Mouse (Mus musculus): ENCODE data around the gene Cep152. TPM values are rescaled to one million over a fixed set of nuclear protein-coding genes. Genes with fewer than 3 reads are reported as not detected.

Gene Cep152
- total and polyA plus RNA-seq, 3 experiments = 0.51 to 1.4 (median 1.4) TPM

GRCm38 (mm10) chr2:125602970-125603369 is 21.9 kb downstream of the Cep152 start:
- no peak for TF ChIP-seq EP300 (IDR thresholded peaks at IDR 0.05; ENCODE audit: insufficient read depth, low read depth, low read length)
- no peak for TF ChIP-seq POLR2A (IDR thresholded peaks at IDR 0.05; ENCODE audit: insufficient read depth, low read depth, low read length)
- no peak for TF ChIP-seq CTCF (IDR thresholded peaks at IDR 0.05)
- Histone ChIP-seq H3K79me2 (replicated peaks; ENCODE audit: control insufficient read depth, insufficient read depth, low read length) (no peaks in the 10 kb centered on the region), H3K4me1 (ENCODE audit: control insufficient read depth, insufficient read depth, low read length) (peaks cover 2% of the 10 kb centered on the region; the same call in 1 of the 2 replicates), H3K4me3 (no peak overlapping the region), H3K27me3 (ENCODE audit: control insufficient read depth, insufficient read depth, low read length) (no peaks in the 10 kb centered on the region), H3K27ac (no peak overlapping the region), H3K9ac (ENCODE audit: low read depth, low read length) (no peak overlapping the region), H3K36me3 (ENCODE audit: control insufficient read depth, insufficient read depth, low read length) (no peaks in the 10 kb centered on the region)
- WGBS = 93% methylated on average over 3 of the region's 3 CpGs
- DNase-seq = no peak
- intact Hi-C loops (cut with DNase I) = loop anchor here (5.0 kb wide), 1 partner anchor 151 kb away; no protein-coding TSS in a partner anchor

DNA sequence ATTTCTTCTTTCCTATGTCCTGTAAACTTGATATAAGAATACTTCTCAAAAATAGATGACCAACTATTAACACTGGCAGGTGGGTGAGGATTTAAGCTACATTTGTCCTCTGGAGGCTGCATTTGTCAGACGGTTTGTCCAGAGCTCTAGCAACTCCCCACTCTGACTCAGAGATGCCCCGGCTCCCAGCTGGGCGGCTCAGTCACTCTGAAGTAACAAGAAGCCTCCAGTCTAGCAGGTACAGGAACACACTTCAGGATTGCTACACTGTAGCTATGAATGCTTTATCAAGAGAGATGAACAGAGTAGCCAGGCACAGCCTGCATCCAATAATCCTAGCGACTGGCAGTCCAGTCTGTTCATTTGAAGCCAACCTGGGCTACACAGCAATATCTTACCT is 26.0 kb downstream of the Cep152 start:
- H3K4me3 ChIP-seq = no peak overlapping the region
- no peaks in the 10 kb centered on the region for H3K79me2 ChIP-seq (replicated peaks; ENCODE audit: control insufficient read depth, insufficient read depth, low read length)
- H3K27me3 ChIP-seq (ENCODE audit: control insufficient read depth, insufficient read depth, low read length) = no peaks in the 10 kb centered on the region
- TF ChIP-seq CTCF (IDR thresholded peaks at IDR 0.05) = no peak
- TF ChIP-seq POLR2A (IDR thresholded peaks at IDR 0.05; ENCODE audit: insufficient read depth, low read depth, low read length) = no peak
- no peak for TF ChIP-seq EP300 (IDR thresholded peaks at IDR 0.05; ENCODE audit: insufficient read depth, low read depth, low read length)
- no peak overlapping the region for H3K27ac ChIP-seq
- no peak overlapping the region for H3K9ac ChIP-seq (ENCODE audit: low read depth, low read length)
- intact Hi-C loops (cut with DNase I) = no loop called here
- 82% methylated on average over 4 of the region's 4 CpGs for WGBS
- no peaks in the 10 kb centered on the region for H3K4me1 ChIP-seq (ENCODE audit: control insufficient read depth, insufficient read depth, low read length)
- H3K36me3 ChIP-seq (ENCODE audit: control insufficient read depth, insufficient read depth, low read length) = no peaks in the 10 kb centered on the region
- DNase-seq = no peak

- DNase-seq = no peak
- Histone ChIP-seq H3K4me1 (ENCODE audit: control insufficient read depth, insufficient read depth, low read length) (no peaks in the 10 kb centered on the region), H3K79me2 (replicated peaks; ENCODE audit: control insufficient read depth, insufficient read depth, low read length) (no peaks in the 10 kb centered on the region), H3K4me3 (no peak overlapping the region), H3K27me3 (ENCODE audit: control insufficient read depth, insufficient read depth, low read length) (no peaks in the 10 kb centered on the region), H3K27ac (no peak overlapping the region), H3K9ac (ENCODE audit: low read depth, low read length) (no peak overlapping the region), H3K36me3 (ENCODE audit: control insufficient read depth, insufficient read depth, low read length) (no peaks in the 10 kb centered on the region)
- intact Hi-C loops (cut with DNase I) = no loop called here
- no peak for TF ChIP-seq EP300 (IDR thresholded peaks at IDR 0.05; ENCODE audit: insufficient read depth, low read depth, low read length)
- TF ChIP-seq CTCF (IDR thresholded peaks at IDR 0.05) = no peak
- no peak for TF ChIP-seq POLR2A (IDR thresholded peaks at IDR 0.05; ENCODE audit: insufficient read depth, low read depth, low read length)
- 76% methylated on average over 6 of the region's 6 CpGs for WGBS
Measured at GRCm38 (mm10) chr2:125598251-125598650, 26.7 kb downstream of the Cep152 start.

- Histone ChIP-seq H3K4me3 (no peak overlapping the region), H3K36me3 (ENCODE audit: control insufficient read depth, insufficient read depth, low read length) (no peaks in the 10 kb centered on the region), H3K4me1 (ENCODE audit: control insufficient read depth, insufficient read depth, low read length) (no peaks in the 10 kb centered on the region), H3K79me2 (replicated peaks; ENCODE audit: control insufficient read depth, insufficient read depth, low read length) (no peaks in the 10 kb centered on the region), H3K27ac (no peak overlapping the region), H3K9ac (ENCODE audit: low read depth, low read length) (no peak overlapping the region), H3K27me3 (ENCODE audit: control insufficient read depth, insufficient read depth, low read length) (no peaks in the 10 kb centered on the region)
- intact Hi-C loops (cut with DNase I) = no loop called here
- TF ChIP-seq EP300 (IDR thresholded peaks at IDR 0.05; ENCODE audit: insufficient read depth, low read depth, low read length) (no peak), POLR2A (IDR thresholded peaks at IDR 0.05; ENCODE audit: insufficient read depth, low read depth, low read length) (no peak), CTCF (IDR thresholded peaks at IDR 0.05) (no peak)
- WGBS = 96% methylated on average over 12 of the region's 12 CpGs
- DNase-seq = no peak
Measured at GRCm38 (mm10) chr2:125594786-125595185, 30.1 kb downstream of the Cep152 start.

DNA sequence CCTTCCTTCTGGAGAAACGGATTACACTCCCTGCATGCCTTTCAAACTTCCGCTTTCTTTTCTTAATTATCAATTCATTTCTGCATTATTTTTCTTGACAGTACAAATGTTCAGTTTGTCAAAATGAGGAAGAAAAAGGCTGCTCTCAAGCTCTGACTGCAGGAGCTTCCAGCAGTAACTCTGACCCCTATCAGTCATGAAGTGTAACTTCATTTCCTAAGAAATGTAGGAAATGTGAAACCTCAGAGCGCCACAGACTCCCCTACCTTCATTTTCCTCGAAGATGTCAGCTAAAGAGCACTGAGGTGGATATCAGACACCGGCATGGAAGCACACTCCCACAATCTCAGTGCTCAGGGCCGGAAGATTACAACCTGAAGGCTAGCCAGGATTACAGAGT is 30.8 kb downstream of the Cep152 start:
- 48% methylated on average over 6 of the region's 6 CpGs for WGBS
- TF ChIP-seq CTCF (IDR thresholded peaks at IDR 0.05) (peak; percentile 63), POLR2A (IDR thresholded peaks at IDR 0.05; ENCODE audit: insufficient read depth, low read depth, low read length) (no peak), EP300 (IDR thresholded peaks at IDR 0.05; ENCODE audit: insufficient read depth, low read depth, low read length) (no peak)
- H3K79me2 ChIP-seq (replicated peaks; ENCODE audit: control insufficient read depth, insufficient read depth, low read length) = no peaks in the 10 kb centered on the region
- no peaks in the 10 kb centered on the region for H3K4me1 ChIP-seq (ENCODE audit: control insufficient read depth, insufficient read depth, low read length)
- intact Hi-C loops (cut with DNase I) = no loop called here
- DNase-seq = no peak
- no peak overlapping the region for H3K27ac ChIP-seq
- H3K4me3 ChIP-seq = no peak overlapping the region
- no peak overlapping the region for H3K9ac ChIP-seq (ENCODE audit: low read depth, low read length)
- H3K36me3 ChIP-seq (ENCODE audit: control insufficient read depth, insufficient read depth, low read length) = no peaks in the 10 kb centered on the region
- no peaks in the 10 kb centered on the region for H3K27me3 ChIP-seq (ENCODE audit: control insufficient read depth, insufficient read depth, low read length)

DNA sequence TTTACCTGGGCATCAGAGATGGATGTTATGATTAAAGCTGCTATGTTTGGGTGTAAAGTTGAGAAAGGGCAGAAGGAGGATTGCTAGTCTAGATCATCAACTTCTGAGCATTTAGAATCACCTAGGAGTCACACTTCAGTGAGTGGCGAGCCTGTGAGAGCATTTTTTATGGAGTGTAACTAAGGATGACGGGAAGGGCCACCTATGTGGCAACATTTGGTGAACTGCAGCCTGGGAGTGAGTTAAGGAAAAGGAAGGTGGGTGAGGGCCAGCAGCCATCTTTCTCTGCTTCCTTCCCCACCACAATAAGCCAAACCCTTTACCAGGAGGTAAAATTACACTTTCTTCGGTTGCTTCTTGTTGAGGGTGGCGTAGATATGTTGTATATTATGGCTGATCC is 33.0 kb downstream of the Cep152 start:
- Histone ChIP-seq H3K4me1 (ENCODE audit: control insufficient read depth, insufficient read depth, low read length) (no peaks in the 10 kb centered on the region), H3K27ac (no peak overlapping the region), H3K36me3 (ENCODE audit: control insufficient read depth, insufficient read depth, low read length) (no peaks in the 10 kb centered on the region), H3K9ac (ENCODE audit: low read depth, low read length) (no peak overlapping the region), H3K79me2 (replicated peaks; ENCODE audit: control insufficient read depth, insufficient read depth, low read length) (no peaks in the 10 kb centered on the region), H3K27me3 (ENCODE audit: control insufficient read depth, insufficient read depth, low read length) (no peaks in the 10 kb centered on the region), H3K4me3 (no peak overlapping the region)
- over 99% methylated on average over 4 of the region's 4 CpGs for WGBS
- TF ChIP-seq CTCF (IDR thresholded peaks at IDR 0.05) (no peak), POLR2A (IDR thresholded peaks at IDR 0.05; ENCODE audit: insufficient read depth, low read depth, low read length) (no peak), EP300 (IDR thresholded peaks at IDR 0.05; ENCODE audit: insufficient read depth, low read depth, low read length) (no peak)
- DNase-seq = no peak
- intact Hi-C loops (cut with DNase I) = no loop called here
